Mouse (Mus musculus) gastrocnemius, postnatal 36 days (tissue): Measurements from ENCODE around the gene Rb1. TPM values are rescaled to one million over a fixed set of nuclear protein-coding genes. Genes with fewer than 3 reads are reported as not detected.

Source experiments
- DNase-seq, 2 experiments: peaks; one replicate each; pipeline ENCODE4 v3.0.0; 2022
- intact Hi-C: fragments of 180-260 bp; cut with DNase I; formaldehyde crosslinking; loops from one replicate; pipeline ENCODE4 v1.15.1; 2025
- total RNA-seq, 2 experiments: library from RNA; stranded (reverse); gene quantifications; 2 replicates each; pipeline ENCODE4 v1.2.3; 2021

The Rb1 gene
- total RNA-seq, 2 experiments from 2014 or later: 14.2 to 18.0 TPM

DNA sequence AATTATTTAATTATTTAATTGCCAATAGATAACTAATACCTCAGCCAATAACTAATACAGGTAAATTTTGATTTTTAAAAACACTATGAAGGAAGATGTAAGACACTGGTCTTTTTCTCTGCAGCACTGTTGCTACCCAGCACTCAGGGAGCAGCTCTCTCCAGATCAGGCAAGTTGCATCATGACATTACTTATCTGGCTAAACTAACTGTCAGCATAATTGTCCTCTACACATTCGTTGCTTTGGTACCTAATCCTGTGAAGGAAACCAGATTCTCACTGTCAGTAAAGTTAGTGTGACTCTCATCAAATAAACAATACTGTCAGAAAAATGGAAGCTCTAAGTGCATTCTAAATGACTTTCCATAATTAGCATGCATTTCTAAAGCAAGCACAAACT is 98.8 kb downstream of the Rb1 start:
- intact Hi-C loops: no loop called here
- DNase-seq: no peak

DNA sequence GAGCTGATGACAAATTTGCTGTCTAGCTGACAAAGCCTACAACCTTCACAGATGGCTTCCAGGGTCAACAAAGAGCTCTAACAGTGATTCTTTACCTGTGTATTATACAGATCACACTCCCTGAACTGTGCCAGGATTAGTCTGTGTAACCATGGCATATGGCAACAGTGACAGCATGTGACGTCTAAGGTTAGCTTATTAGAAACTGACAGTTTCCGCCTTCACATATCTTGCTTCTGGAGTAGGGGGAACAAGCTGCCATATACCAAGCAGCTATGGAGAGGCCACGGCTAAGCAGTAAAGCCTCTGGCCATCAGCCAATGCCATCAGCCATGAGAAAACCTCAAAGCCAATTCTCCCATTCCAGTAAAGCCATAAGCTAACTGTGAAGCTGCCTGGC is 99.3 kb downstream of the Rb1 start:
- intact Hi-C loops: no loop called here
- DNase-seq: no peak

DNA sequence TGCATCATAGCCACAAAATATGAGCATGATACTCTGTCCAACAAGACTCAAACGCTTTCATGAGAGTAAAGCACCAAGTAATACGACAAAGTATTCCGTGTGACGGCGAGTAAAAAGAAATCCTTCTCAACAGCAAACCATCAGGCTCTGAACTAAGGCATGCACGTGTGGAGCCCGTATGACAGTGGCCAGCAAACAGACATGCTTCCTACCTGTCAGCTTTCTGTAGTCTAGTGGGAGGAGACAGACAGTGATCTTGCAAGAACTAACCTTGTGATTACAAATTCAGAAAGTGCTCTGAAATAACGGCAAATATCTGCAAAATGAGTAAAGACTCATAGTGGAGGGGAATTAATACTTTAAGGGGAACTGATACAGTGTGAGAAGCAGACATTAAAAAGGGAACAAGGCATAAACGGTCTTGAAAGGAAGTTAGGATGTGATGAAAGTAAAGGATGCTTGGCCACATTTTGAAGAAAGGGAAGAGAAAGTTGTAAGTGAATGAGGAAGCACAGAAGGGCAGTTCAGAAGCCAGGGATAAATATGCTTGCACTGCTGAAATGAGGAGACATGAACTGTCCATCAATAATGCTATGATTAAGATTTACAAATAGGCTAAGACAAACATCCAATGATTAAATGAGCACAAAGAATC is 103.2 kb downstream of the Rb1 start:
- intact Hi-C loops: no loop called here
- no peak for DNase-seq

DNA sequence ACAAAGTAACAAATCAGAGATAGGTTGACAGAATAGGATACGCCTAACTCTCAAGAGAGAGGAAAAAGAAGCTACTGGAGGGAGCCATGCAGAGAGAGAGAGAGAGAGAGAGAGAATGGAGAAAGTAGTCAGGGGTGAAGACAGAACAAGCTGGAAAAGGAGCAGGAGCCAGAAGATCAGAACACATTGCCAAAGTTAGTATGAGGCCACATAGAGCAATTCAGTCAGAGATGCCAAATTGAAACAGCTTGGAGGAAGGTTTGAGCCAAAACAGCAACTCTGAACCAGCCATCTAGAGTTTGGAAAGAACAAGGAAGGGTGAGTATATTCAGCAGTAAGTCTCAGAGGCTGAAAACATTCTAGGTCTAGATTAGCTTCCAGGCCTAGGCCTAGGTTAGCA is 108.6 kb downstream of the Rb1 start:
- intact Hi-C loops: no loop called here
- DNase-seq: no peak

DNA sequence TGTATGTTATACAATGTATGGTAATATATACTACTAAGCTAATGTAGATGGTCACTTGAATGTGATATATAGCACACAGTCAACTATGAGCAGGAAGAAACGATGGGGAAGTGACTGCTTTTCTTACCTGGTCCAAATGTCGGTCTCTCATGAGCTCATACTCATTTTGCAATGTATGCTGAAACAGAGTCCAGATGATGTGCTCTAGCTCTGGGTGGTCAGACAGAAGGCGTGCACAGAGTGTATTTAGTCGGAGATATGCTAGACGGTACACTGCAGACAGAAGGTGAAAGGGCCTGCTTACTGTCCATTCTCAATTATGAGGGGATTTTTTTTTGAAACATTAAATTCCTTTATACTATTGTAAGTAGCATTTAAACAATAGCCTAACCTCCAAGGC is 114.1 kb downstream of the Rb1 start:
- intact Hi-C loops: no loop called here
- no peak for DNase-seq

DNA sequence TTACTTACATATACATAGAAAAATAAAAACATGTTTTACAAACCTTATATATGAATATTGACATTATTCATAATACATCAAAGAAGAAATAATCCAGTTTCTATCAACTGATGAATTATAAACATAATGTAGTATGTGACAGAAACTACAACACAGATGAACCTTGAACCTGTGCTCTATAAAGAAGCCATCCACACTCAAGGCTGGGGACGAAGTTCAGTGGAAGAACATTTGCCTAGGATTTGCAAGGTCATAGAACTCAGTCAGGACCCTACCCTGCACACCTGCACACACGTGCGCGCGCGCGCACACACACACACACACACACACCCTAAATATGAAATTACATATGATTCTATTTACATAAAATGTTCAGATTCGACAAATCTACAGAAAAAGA is 115.4 kb downstream of the Rb1 start:
- DNase-seq: no peak
- intact Hi-C loops: no loop called here

DNA sequence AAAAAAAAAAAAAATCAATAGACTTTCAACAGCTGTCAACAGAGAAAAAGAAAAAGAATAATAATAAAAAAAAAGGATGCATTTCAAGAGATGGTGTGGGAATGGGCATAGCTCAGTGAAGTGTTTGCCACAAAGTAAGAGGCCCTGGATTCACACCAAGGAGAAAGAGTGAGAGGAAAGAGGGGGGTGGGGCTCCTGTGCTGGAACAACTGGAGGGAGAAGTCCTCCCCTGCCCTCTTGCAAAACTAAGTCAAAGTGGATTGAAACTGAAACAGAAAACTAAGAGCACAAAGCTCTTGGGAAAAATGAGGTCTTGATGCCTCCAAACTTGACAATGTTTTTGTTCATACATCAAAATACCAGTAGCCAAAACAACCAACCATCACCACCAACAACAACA is 116.4 kb downstream of the Rb1 start:
- peak in 1 of 2 experiments; percentile 27 for DNase-seq
- intact Hi-C loops: no loop called here

DNA sequence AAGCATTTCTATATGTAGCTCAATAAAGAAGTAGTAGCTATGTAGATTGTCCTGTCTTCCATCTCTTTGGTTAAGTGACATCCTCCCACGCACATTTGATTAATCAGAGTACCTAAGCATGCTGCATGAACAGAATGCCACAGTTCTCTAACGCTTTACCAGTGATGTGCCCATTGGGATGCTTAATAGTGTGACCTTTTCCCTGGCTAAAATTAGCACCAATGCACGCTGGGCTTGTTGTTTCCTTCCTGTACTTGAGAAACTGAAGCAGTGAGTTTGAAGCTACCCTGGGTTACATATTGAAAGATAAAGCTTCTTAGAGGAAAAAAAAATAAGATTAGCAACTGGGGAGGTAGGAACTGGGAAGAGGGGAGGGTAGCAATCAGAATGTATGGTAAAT is 121.6 kb downstream of the Rb1 start:
- no peak for DNase-seq
- intact Hi-C loops: no loop called here

DNA sequence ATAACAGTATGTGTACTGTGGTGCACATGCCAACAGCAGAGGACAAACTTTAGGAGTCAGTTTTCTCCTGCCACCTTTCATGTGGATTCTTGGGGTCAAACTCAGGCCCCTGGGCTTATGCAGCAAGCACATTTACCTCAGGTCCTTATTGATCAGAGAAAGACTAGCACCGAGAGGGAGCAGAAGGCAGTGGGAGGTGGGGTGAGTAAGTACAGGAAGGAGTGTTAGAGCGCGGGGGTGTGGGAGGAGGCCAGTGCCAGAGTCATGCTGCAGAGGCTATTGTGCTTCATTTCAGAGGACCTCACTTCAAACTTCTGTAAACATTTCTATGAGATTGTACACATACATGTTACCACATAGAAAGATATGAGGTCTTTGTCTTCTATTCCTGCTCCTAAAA is 124.2 kb downstream of the Rb1 start:
- no peak for DNase-seq
- intact Hi-C loops: no loop called here

DNA sequence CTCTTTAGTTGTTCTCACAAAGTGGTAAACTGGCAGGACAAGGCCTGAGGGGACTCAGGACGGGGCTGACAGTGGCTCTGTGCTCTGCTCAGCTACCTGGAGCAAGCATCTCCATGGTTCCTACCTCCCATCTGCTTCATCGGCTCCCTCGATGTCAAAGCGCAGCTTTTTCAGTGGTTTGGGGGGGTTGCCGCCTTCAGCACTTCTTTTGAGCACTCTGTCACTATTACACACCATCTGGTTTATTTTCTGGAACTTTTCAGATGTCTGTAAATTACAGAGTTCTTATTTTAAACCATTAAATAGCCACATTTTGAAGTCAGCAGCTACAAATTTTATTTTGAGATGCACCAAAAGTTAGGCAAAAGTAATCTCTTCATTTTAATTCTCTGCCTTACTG is 126.6 kb downstream of the Rb1 start:
- no peak for DNase-seq
- intact Hi-C loops: no loop called here

DNA sequence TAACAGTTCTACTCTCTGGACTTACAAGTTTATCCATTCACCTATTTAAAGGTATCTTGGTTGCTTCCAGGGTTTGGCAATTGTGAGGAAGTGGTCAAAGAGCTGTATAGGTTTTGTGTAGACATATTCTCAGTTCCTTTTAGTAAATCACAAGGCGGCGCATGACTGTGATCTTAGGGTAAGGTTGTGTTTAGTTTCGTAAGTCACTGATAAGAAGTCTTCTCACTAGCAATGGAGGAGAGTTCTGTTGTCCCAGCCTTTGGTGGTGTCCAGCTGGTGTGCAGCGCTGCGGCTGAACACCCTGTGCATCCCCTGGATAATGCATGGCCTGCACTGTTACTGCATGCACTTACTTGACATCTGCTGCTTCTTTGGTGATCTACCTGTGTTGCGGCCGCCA is 138.7 kb downstream of the Rb1 start:
- no peak for DNase-seq
- intact Hi-C loops: no loop called here

DNA sequence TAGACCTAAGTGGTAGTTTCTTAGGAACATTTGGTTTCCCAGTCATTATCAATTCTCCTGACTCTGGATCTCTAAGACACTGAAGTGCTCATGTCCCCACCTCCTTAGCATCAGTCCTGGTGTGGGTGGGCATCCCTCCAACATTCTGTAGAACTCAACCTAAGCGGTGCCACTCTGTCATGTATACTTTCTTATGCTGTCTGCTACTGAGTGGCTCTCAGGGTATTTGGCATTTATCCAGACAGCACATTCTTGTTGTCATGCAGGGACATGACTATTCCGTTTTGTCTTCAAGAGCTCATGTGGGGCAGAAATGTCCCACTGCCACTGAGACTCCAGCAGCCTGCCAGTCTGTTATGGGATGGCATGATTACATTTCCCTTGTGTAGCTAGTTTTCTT is 144.5 kb downstream of the Rb1 start:
- intact Hi-C loops: no loop called here

DNA sequence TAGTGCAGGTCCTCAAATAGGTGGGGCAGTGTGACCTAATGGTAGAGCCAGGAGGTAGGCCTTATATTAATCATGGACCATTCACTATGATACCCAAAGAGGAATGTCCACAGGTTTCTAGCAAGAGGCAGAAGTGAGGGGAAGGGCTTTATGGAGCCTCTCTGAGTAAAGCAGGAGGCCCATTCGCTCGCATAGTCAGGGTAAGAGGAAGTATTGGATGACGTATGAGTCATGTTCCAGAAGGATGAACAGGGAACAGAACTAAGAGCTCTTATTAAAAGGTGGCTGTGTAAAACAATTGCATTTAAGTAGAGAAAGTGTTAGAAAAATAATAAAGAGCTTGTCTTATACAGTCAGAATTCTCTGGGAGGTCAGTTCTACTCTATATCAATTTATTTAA is 145.0 kb downstream of the Rb1 start:
- DNase-seq: no peak
- intact Hi-C loops: no loop called here

More for the DNA sequence above, 144.5 kb downstream of the Rb1 start:
- no peak for DNase-seq

DNA sequence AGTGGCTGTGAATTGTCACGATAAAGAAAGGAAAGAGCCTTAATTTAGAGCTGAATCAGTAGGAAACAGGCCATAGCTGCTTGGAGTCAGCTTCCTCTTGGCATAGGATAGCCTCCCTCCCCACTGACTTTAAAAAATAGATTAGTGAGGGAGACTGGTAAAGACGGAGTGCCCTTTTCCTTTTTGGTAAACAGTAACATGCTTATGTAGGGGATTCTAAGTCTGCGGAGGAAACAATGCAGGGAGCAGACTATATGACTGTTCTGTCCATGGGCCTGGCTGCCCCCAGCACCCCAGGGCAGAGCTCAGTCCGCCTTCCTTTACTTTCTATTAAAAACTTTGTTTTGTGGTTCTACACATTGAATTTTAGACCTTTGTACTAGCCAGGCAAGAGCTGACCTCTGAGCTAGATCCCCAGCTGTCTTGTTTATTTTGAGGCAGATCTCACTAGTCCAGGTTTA is 146.4 kb downstream of the Rb1 start:
- intact Hi-C loops: no loop called here
- no peak for DNase-seq

DNA sequence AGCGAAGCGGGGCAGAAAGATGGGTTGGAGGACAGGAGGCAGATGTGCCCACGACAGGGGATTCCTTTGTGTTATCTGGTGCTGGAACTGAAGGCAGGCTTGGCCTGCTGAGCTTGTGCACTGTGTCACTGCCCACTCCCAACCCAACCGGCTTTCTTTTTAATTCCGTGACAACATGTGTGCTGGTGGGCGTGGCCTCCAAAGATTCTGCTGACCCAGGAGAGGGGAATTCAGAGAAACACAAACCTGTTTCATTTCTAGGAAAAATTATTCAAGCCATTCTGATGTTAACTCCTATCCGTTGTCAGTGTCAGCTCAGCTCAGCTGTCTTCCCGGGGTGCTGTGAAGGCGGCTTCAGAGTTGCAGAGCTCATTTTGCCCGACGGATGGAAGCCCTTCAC is 147.7 kb downstream of the Rb1 start:
- no peak for DNase-seq
- intact Hi-C loops: no loop called here

DNA sequence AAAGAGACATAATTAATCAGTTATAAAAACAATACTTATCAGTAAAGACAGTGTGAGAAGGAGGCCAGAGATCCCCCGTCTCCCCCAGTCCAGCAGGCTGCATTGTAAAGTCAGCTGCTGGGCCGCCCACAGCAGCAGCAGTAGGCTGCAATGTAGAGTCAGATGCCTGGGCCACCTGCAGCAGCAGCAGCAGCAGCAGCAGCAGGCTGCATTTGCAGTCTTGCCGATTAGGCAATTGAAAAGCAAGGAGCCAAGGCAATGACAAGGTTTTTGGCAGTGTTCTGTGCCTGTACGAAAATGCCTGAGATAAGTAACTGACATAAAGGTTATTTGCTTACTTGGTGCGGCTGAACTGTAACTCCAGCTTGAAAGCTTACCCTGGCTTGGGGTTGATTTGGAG is 149.4 kb downstream of the Rb1 start:
- intact Hi-C loops: no loop called here
- DNase-seq: no peak

DNA sequence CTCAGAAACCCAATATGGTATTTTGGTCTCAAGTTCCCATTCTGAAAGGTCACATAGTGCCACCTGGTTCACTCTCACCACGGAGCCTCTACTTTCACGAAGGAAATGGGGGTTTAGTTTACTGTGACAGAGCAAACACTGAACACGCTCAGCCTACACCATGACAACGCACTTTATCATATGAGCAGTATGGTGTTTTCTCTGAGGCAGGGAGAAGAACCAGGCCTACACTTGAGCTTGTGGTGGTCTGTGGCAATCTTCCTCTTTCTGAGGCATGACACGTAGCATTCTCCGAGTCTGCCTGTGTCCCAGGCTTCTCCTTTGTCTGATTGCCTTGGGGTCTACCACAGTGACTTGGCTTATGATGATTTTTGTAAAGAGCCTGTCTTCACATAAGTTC is 149.8 kb downstream of the Rb1 start:
- DNase-seq: no peak
- intact Hi-C loops: no loop called here

DNA sequence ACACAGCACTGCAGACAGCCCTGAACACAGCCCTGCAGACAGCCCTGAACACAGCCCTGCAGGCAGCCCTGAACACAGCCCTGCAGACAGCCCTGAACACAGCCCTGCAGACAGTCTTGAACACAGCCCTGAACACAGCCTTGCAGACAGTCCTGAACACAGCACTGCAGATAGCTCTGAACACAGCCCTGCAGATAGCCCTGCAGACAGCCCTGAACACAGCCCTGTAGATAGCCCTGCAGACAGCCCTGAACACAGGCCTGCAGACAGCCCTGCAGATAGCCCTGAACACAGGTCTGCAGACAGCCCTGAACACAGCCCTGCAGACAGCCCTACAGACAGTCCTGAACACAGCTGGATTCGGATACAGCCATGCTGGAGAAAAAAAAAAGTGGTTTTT is 150.6 kb downstream of the Rb1 start:
- no peak for DNase-seq
- intact Hi-C loops: no loop called here

DNA sequence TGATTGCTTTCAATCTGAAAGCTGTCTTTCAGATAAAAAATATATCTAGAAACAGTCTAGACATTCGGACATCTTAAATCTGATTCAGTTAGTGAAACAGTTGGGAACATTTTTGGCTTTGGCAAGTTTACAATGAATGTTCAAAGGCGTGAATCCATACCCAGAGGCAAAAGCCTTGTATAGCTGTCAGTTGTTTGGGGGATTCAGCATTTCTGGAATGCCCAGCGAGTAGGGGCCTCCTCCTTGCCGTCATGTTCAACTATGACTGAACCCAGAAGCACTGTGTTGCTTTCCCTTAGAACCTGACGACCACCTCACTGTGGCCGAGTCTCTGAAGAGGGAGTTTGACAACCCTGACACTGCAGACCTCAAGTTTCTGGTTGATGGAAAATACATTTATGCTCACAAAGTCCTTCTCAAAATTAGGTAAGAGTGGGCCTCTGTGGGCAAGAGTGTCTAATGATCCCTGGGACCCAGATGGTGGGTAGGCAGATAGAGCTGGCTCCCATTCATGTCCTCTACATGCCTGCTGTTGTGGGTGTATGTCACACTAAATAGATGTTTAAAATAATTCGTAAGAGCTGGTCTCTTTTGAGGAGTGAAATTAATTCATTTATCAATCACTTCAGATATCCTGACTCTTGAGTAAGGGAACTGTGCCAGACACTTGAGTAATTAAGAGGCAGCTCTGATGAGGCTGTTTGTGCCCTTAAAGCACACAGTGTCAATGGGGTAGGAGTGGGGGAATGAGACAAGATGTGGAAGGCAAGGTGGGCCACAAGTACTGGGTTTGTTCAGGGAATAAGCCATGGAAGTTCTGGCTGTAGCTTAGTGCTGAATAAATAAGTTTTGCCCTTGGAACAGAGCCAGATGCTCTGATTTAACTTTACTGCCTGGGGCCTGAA is 151.3 kb downstream of the Rb1 start:
- no peak for DNase-seq
- intact Hi-C loops: no loop called here

DNA sequence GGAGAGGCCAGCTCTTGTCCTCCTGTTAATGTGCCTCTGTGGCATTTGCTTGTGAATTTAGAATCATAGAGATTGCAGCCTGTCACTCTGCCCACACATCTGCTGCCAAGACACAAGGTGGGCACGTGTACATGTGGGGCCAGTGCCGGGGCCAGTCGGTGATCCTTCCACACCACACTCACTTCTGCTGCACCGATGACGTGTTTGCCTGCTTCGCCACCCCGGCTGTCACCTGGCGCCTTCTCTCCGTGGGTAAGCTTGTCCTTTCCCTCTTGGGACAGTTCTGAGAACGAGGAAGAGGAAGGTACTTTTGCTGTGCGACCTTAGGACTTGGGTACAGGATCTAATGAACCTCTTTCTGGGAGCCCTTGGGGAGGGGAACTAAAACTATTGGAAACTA is 152.0 kb downstream of the Rb1 start:
- no peak for DNase-seq
- intact Hi-C loops: no loop called here

DNA sequence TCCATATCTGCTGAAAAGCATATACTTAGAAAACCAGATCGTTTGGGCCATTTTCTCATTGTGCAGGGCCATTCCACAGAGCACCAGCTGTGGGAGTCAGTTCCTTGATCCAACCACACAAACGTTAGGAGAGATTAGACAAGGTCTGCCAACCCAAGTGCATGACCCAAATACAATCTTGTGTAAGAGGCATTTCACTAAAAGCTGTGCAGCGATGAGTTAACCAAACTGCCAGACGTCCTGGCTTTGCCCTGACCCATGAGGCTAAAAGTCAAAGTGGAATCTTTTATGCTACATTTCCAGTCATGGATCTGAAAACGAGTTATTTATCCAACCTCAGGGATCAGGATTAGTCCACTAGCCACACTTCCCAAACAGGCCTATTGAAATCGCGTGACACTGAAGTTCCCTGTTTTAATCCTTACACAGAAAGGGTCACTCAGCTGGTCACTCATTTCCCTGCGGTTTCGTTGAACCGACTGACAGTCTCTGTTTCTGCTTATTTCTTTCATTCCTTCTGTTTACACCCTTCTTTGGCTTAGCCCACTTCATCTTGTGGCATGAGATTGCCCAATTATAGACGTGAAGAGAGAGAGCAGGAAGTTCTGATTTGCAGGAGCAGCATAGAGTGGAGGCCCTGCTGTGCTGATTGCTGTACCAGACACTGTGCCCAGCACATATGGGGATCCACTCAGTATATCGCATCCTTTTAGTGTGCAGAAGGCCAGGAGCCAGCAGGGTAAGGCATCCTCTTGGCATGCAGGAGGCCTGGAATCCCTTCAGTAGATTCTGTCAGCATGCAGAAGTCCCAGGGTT is 153.2 kb downstream of the Rb1 start:
- intact Hi-C loops: no loop called here
- DNase-seq: no peak
